Mouse (Mus musculus): ENCODE data around the gene Lysmd3.

Lysmd3 gene

GRCm38 (mm10) chr13:81675333-81675732 is 17.9 kb downstream of the Lysmd3 start:
- DNase-seq = no peak

DNA sequence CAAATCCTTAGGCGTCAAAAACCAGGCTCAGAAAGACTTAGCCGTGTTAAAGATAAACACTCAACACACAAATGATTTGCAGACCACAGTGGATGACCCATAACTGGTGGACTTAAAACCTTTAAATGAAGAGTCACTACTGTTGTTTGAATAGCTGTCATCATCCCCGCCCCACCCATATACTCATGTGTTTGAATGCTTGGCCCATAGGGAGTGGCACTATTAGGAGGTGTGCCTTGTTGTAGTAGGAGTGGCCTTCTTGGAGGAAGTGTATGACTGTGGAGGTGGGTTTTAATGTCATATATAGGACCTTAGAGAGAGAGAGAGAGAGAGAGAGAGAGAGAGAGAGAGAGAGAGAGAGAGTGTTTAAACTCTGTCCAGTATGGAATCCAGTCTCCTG is 25.6 kb downstream of the Lysmd3 start:
- DNase-seq = no peak

GRCm38 (mm10) chr13:81684258-81684657 is 26.8 kb downstream of the Lysmd3 start:
- DNase-seq = no peak

DNA sequence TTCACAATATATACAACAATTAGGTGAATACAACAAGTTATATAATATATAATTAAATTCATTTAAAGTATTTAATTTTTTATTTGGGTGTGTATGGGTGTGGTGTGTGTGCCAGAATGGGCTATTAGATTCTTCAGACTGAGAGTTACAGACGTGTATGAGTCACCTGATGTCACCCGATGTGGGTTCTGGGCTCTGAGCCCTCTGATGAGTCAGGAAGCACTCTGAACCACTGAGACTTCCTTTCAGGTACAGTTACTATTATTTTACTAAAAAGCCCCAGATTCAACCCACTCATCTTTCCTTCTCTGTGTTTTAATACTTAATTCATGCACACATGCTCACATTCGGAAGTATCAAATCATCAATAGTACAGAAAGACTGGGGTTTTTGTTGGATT is 27.4 kb downstream of the Lysmd3 start:
- no peak for DNase-seq

GRCm38 (mm10) chr13:81689587-81689986 is 32.1 kb downstream of the Lysmd3 start:
- DNase-seq = peak; percentile 72

- peak; percentile 69 for DNase-seq
Measured at GRCm38 (mm10) chr13:81690477-81690876, 33.0 kb downstream of the Lysmd3 start.

DNA sequence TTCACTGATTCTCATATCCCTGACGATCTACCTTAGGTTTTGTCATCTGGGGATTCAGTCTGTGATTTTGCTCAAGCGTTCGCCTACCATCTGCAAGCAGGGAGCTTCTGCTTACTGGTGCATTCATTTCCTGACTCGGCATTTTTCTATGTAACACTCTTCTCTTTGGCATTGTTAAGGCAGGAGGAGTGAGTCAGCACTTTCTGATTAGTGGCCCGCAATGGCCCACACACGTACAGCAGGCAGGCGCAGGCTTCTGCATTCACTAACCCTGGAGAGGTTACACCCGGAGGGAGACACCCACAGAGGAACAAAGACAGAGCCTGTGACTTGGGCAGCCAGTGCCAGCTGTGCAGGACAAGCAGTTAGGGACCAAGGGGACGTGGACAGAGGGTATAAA is 34.1 kb downstream of the Lysmd3 start:
- peak; percentile 75 for DNase-seq

DNA sequence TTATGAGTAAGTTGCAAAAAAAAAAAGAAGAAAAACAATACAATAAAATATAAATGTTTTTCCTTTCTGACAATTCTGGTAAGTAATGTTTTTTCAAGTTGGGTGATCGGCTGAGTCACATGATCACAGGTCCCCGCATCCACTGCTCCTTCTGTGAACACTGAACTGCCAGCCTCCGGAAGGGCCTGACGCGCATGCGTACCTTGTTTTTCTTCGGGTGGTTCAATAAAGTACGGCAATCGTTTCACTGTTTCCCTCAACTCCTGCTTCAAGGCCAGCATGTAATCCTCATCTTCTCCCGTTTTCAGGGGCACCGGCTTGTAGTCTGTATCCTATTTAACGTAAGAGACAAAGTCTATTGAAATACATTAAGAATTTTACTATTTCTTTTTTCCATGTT is 37.0 kb downstream of the Lysmd3 start:
- DNase-seq = no peak

GRCm38 (mm10) chr13:81703148-81703547 is 45.7 kb downstream of the Lysmd3 start:
- DNase-seq = no peak

- DNase-seq = no peak
Measured at GRCm38 (mm10) chr13:81703621-81704020, 46.2 kb downstream of the Lysmd3 start.

DNA sequence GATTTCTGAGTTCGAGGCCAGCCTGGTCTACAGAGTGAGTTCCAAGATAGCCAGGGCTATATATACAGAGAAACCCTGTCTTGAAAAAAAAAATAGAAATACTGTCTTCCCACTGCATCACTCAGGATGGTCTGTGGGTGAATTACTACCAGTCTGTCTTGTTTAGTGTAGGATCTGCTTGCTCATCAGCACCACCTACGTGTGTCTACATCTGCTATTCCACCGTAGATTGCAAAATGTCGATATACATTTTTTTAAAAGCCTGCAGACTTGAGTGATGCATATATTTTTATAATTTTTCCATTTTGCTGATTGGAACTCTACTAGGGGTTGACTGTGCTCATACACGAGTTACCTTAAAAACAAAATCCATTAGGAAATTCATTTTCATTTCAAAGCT is 48.8 kb downstream of the Lysmd3 start:
- DNase-seq = no peak

GRCm38 (mm10) chr13:81709805-81710204 is 52.3 kb downstream of the Lysmd3 start:
- no peak for DNase-seq

GRCm38 (mm10) chr13:81710266-81710665 is 52.8 kb downstream of the Lysmd3 start:
- peak; percentile 44 for DNase-seq

DNA sequence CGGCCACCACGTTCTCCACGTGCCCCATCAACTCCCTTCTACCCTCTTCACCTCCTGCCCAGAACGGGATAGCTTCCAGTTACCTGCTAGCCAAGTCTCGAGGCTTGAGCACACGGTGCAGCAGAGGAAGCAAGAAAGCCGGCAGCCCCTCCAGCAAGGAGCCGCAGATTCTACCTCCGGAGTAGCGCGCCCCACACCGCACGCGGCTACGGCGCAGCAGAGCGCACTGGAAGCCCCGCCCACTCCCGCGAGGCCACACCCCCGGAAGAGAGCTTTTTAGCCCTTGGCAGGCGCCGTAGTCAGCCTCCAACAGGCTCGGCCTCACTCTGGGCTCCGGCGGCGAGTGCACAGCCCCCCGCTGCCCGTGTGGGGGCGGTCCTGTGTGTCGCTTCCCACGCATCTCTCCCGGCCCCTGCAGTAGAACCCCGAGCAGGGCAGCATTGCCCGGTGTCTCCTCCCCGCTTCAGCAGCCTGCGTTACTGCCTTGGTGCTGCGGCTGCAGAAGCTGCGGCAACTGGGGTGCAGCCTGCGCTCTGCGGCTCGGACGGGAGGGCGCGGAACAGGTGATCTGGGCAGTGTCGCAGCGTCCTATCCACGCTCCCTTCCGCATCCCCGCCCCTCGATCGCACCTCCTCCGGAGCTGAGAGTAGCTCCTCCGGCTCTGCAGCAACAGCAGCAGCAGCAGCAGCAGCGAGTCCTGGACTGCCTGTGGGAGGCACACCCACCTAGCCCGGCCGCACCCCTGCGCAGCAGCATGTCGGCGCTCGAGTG is 53.5 kb downstream of the Lysmd3 start, which contains the start of the genes Polr3g and Mblac2:
TSS of gene Polr3g (minus strand) at position 239 of the 771 bp plus-strand sequence.
TSS of gene Mblac2 (plus strand) at position 567 of the 771 bp plus-strand sequence.
- peak; percentile 97 for DNase-seq

DNA sequence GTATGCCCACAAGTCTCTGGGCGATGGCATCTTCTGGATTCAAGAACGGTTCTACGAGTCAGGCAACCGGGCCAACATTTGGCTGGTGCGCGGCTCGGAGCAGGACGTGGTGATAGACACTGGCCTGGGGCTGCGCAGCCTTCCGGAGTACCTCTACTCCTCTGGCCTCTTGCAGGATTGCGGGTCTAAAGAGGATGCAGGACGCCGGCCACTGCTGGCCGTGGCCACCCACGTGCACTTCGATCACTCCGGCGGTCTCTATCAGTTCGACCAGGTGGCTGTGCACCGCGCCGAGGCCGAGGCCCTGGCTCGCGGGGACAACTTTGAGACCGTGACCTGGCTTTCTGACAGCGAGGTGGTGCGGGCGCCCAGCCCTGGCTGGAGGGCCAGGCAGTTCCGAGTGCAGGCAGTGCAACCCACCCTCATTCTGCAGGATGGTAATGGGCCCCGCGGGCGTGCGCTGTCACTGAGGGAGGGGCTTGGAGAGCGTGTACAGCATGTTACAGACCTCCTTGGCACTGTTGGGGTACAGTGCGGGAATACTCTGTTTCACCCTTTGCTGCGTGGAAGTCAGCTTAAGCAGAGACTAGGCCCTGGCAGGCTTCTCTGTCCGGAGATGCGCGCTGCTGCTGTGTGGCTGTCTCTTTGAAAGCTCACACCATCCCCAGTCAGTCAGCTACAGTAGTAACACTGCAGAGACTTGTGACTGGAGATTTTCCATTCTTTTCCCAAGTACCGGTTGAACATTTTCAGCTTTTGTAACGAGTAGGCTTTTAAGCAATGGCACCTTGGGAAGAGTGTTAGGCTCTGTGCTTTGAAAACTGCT is 54.3 kb downstream of the Lysmd3 start:
- peak; percentile 49 for DNase-seq

GRCm38 (mm10) chr13:81713896-81714295 is 56.4 kb downstream of the Lysmd3 start:
- no peak for DNase-seq
